Mouse (Mus musculus) CH12F3 (cell line): Measurements from ENCODE around the gene Eif6.

ENCODE experiments used
- in situ Hi-C: fragments of 300-500 bp; cut with MboI; formaldehyde crosslinking; loops from 2 replicates; pipeline ENCODE4 v1.14.3; 2020; ENCODE audit warnings: low sequenced_read_pairs

Eif6 gene

DNA sequence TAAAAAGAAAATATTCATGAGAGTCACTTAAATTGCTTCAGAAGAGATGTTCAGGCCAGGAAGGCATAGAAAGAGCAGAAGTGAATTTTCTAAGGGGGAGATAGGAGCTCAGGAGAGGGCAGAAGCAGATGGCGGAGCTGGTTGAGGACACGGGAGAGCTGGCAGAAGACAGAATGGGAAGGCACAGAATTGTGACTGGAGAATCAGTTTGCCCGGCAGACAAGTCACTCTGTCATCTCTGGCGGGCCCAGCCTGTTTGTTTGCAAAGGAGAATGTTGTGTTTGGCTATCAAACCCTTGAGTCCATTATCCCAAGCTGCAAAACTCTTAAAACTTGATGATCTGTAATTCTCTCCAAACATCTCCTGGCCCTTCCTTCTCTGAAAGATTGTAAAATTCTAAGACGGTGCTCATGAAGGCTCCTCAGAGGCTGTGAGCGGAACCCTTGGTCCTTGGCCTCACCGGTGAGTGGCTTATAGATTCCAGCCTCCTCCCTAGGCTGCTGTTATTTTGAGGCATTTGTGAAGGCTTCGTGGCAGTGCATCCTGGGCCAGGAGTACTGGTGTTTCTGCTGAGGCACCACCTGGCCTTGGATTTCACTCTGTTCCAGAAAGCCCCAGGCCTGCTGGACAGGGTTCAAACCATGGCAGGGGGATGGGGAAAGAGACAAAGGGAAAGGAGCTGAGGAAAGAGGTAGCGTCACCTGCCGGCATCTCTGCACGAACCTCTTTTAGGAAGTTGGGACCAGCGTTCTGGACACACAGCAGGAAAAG is 31.9 kb downstream of the Eif6 start:
- in situ Hi-C loops = no loop called here

DNA sequence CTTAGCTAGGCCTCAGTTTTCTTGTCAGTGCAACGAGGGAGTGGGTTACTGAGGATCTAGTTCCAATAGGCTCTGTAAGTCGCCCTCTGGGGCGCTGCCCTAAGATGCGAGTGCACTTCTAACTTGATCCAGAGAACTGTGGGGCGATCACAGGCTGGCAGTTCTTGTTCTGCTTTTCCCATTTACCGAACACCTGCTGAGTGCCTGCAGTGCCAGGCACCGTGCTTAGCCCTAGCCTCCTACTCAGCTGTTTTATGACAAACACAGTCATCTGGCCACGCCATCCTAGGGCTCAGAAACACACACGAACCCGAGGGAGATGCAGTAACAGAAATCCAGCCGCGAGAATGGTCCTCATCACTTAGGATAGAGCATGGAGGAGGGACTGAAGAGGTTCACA is 33.8 kb downstream of the Eif6 start:
- in situ Hi-C loops = no loop called here

GRCm38 (mm10) chr2:155787949-155788931 is 38.5 kb downstream of the Eif6 start:
- in situ Hi-C loops = no loop called here

DNA sequence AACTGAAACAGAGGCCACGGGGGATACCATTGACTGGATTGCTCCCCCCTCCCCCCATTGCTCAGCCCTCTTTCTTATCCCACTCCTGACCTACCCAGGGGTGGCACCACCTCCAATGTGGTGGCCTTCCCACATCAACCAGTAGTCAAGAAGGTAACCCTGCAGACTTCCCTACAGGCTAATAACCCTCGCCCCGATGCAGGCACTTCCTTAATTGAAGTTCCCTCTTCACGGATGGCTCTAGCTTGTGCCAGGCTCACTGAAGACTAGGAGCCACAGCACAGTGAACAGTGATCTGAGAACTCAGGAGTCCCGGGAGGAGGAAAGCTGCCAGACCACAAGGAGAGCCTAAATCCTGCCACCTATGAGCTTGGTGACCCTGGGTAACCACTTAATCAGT is 39.8 kb downstream of the Eif6 start:
- in situ Hi-C loops = no loop called here

- in situ Hi-C loops = no loop called here
Measured at GRCm38 (mm10) chr2:155784534-155784933, 42.2 kb downstream of the Eif6 start.

GRCm38 (mm10) chr2:155779506-155779905 is 47.2 kb downstream of the Eif6 start:
- in situ Hi-C loops = no loop called here

DNA sequence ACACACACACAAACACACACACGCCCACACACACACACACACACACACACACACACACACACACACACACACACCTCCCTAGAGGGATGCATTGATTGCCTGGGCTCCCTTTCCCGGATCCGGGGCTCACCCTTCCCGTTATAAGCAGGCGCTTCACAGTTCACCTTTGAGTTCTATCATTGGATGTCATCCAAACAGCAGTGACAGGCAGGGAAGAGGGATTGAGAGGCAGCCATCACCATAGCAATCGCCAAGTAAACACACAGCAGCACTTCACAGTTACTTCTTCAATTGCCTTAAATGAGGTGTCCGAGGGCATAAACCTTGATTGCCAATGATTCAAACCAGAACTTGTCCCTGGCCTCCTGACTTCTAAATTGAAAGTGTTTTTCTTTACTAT is 47.7 kb downstream of the Eif6 start:
- in situ Hi-C loops = no loop called here

DNA sequence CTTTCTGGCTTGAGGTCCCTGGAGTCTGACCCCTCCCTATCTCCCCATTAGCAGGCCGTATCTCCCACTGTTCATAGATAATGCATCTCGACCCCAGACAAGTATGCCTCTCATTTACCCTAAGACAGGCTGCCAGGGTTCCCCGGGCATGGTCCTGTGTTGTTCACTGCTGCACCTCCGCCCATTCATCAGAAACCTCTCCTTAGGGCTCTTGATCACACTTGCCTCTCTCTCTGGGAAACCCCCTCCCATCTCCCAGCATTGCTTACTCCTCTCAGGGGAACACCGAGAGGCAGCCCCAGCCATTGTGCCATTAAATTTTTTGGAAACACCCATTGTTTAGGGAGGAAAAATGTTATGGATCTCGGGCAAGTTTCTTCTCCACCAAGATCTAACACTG is 48.7 kb downstream of the Eif6 start:
- in situ Hi-C loops = no loop called here

DNA sequence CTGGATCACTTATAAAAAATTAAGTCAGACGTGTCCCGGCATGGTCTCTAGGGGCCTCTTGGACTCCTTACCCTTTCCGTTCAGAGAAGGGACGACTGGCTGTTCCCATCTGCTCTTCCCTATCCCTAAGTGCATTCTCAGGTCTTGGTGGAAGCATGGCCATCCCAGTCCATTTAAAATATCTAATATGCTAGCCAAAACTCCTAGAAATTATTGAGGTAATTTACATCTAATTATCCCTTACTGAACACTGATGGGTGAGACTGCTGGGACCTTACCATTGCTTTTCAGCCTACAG is 49.1 kb downstream of the Eif6 start:
- in situ Hi-C loops = no loop called here

- in situ Hi-C loops = no loop called here
Measured at GRCm38 (mm10) chr2:155776824-155777687, 49.7 kb downstream of the Eif6 start.

DNA sequence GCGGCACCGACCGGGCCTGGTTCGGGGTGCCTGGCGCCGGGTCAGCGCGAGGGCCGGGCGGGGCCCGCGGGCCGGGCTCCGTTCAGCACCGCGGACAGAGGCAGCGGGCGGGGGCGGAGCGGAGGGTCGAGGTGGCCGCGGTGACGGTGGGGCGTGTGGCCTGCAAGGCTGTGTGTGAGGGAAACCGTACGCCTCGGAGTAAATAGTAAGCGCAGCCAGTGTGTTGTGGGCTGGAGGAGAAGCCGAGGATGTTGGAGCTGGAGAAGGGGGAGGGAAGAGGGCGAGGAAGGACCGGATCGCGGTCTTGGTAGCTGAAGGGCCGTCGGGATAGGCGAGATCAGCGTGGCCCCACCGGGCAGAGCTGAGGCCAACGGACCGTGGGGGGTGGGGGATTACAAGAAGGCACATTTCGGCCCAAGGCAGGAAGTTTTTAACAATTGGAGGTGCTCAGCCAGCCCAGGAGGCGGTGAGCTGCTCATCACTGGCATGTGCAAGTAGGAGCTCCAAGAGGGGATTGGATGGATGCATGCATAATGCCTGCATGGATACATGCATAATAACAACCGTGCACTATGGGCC is 51.0 kb downstream of the Eif6 start:
- in situ Hi-C loops = no loop called here

DNA sequence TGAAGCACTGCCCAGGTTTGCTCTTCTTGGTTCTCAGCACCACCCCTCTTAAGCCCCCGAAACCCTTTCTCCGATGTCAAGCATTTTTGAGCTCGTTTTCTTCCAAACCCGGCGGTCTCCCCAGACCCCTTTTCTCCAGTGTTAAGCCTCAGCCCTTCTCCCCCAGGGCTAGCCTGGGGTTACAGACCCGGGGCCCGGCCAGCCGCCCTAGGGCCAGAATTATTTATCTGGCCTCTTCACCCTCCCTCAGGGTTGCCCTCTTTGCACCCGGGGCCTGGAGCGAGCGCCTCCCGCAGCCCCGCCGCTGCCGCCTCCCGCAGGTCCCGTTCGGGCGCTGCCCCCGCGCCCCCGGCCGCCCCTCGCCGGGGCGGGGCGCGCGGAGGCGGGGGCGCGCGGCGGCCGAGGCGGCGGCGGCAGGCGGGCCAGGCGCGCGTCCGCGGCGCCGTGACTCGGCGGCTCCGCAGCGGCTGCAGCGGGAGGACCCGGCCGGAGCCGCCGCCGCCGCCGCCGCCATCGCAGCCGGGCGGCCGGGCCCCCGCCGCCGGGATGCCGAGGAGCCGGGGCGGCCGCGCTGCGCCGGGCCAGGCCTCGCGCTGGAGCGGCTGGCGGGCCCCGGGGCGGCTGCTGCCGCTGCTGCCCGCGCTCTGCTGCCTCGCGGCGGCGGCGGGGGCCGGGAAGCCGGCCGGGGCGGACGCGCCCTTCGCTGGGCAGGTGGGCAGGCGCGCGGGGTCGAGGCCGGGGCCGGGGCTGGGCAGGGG is 51.6 kb downstream of the Eif6 start, which contains the start of gene Mmp24:
Gene Mmp24 (plus strand): TSS at position 416 of the 758 bp plus-strand sequence.
- in situ Hi-C loops = no loop called here

- in situ Hi-C loops = no loop called here
Measured at GRCm38 (mm10) chr2:155774261-155774926, 52.3 kb downstream of the Eif6 start.

DNA sequence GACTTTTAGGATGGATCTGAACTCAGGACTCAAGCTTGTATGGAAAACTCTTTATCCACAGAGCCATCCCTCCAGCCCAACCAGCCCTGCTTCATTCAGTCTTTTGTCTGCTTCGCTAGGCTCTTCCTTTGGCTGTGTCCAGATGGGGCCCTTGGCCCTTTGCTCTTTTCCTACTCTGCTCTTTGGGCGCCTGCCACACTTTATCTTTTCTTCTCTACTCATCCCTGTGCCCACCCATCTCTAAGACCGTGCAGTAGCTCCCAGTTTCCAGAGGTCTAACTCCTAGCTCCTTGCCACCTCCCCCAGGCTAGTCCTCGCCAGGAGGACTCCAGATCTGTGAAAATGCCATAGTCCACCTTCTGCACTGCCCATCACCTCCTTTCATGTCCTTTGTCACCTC is 53.1 kb downstream of the Eif6 start:
- in situ Hi-C loops = no loop called here
